Mouse (Mus musculus) forebrain, embryonic 13.5 days (tissue): ENCODE data around the gene Vps13d. TPM values are rescaled to one million over a fixed set of nuclear protein-coding genes. Genes with fewer than 3 reads are reported as not detected.

Source experiments
- ATAC-seq: fragments of 200-750 bp; cut with Nextera tagmentation; 2 replicates; pipeline ENCODE4 v1.8.0; 2017
- H3K27ac ChIP-seq: fragments of 300-500 bp; sonication (generic); 2 replicates; pipeline ENCODE4 v1.5.1; 2015; ENCODE audit warnings: inconsistent platforms, mild to moderate bottlenecking, moderate library complexity
- H3K27me3 ChIP-seq: fragments of 300-500 bp; sonication (generic); 2 replicates; pipeline ENCODE4 v1.6.1; 2015; ENCODE audit warnings: mild to moderate bottlenecking, inconsistent platforms
- H3K36me3 ChIP-seq: fragments of 300-500 bp; sonication (generic); 2 replicates; pipeline ENCODE4 v1.6.1; 2015; ENCODE audit warnings: mild to moderate bottlenecking, inconsistent platforms; ENCODE audit not compliant: poor library complexity, severe bottlenecking
- H3K4me1 ChIP-seq: fragments of 300-500 bp; sonication (generic); 2 replicates; pipeline ENCODE4 v1.6.1; 2015; ENCODE audit warnings: inconsistent platforms
- H3K4me2 ChIP-seq: fragments of 300-500 bp; sonication (generic); 2 replicates; pipeline ENCODE4 v1.6.1; 2015; ENCODE audit warnings: inconsistent platforms, mild to moderate bottlenecking, moderate library complexity
- H3K4me3 ChIP-seq: fragments of 300-500 bp; sonication (generic); 2 replicates; pipeline ENCODE4 v1.5.1; 2015; ENCODE audit warnings: mild to moderate bottlenecking, inconsistent platforms
- H3K9ac ChIP-seq: fragments of 300-500 bp; sonication (generic); 2 replicates; pipeline ENCODE4 v1.6.1; 2015; ENCODE audit warnings: mild to moderate bottlenecking, inconsistent platforms
- H3K9me3 ChIP-seq: fragments of 300-500 bp; sonication (generic); replicated peaks from 2 replicates; pipeline ENCODE4 v1.6.1; 2016; ENCODE audit warnings: inconsistent platforms
- WGBS: fragments of 180-500 bp; shearing (Covaris S2); methylation state at CpG from one replicate; pipeline ENCODE4 v1.1.7; 2015; 5-methylcytosine and 5-hydroxymethylcytosine counted together
- polyA plus RNA-seq: library from polyadenylated mRNA; unstranded; fragments of >200 nt; fragmentation: Nextera tagmentation; extraction: Ambion mirVana; gene quantifications from 2 replicates; pipeline ENCODE4 v1.2.1, GENCODE M21; 2015

Gene Vps13d
- polyA plus RNA-seq, 1 experiment from 2014 or later, result 7.7 TPM

DNA sequence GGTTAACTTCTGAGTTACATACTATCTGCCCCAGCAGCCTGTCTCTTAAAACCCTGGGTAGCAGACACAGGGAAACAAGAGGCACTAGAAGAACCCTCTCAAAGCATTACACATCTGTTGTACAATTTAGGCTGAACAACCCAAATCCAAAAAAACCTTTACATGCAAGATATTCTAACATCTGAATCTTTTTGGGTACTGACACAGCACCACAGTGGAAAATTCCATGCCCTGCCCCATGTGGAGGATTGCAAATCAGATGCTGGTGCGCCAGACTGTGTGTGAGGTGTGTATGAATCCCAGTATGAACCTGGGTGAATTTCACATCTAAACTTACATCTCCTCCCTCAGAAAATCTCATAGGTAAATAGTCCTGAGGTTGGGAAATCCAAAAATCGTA, 174.4 kb downstream of the Vps13d start:
- no peak for ATAC-seq
- Histone ChIP-seq H3K4me3 (no peak overlapping the region), H3K4me2 (no peak overlapping the region), H3K9ac (no peak overlapping the region), H3K9me3 (no peaks in the 10 kb centered on the region), H3K27ac (no peak overlapping the region), H3K27me3 (no peaks in the 10 kb centered on the region), H3K36me3 (peaks cover 21% of the 10 kb centered on the region), H3K4me1 (peaks cover 11% of the 10 kb centered on the region; the same call in 1 of the 2 replicates)
- 94% methylated on average over 2 of the region's 2 CpGs for WGBS

DNA sequence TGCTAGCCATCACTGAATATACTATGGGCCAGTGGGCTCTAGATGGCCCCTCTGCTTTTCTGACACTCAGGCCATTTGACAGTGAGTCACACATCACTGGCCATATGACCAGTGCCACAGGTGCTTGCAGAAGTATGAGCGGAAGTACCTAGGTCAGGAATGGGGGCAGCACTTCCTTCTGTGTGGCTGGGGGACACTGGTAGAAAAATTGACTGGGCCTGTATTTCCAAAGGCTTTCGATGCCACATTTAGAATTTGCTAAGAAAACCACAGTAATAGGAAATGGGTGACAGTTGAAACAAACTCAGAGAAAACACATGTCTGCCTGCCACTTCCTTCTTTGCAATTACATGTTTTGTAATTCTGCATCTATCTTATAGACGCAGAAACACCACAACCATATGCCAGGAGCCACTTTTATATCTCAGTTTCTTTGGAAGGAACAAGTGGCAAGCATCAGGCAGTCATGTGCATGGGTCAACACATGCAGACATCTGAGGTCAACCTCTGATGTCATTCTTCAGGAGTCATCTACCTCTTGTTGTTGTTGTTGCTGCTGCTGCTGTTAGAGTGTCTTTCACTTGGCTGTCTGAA, 175.6 kb downstream of the Vps13d start:
- no peak overlapping the region for H3K4me3 ChIP-seq
- 93% methylated on average over 3 of the region's 3 CpGs for WGBS
- ATAC-seq, result no peak
- H3K36me3 ChIP-seq, result peaks cover 29% of the 10 kb centered on the region
- H3K27me3 ChIP-seq, result no peaks in the 10 kb centered on the region
- no peaks in the 10 kb centered on the region for H3K4me1 ChIP-seq
- no peak overlapping the region for H3K4me2 ChIP-seq
- H3K9me3 ChIP-seq, result no peaks in the 10 kb centered on the region
- H3K27ac ChIP-seq, result no peak overlapping the region
- no peak overlapping the region for H3K9ac ChIP-seq

DNA sequence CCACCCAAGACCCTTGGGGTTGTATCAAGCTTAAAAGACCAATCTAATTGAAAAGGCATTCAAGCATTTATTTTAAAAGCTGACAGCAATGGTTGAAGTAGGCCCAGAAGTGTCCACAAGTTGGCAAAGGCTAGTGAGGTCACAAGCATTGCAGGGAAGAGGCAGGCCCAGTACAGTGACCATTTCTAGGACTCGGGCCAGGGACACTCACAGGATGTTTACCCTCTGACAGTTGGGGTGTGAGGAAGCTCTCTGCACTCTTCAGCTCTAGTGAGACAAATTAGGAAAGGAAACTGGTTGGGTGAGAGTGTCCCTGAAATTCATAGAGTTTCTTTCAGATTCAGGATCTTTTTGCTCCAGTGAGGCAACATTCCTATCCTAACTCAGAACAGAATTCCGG, 177.1 kb downstream of the Vps13d start:
- 89% methylated on average over 2 of the region's 2 CpGs for WGBS
- Histone ChIP-seq H3K36me3 (peaks cover 29% of the 10 kb centered on the region), H3K27ac (no peak overlapping the region), H3K27me3 (no peaks in the 10 kb centered on the region), H3K4me1 (no peaks in the 10 kb centered on the region), H3K4me2 (no peak overlapping the region), H3K9me3 (no peaks in the 10 kb centered on the region), H3K9ac (no peak overlapping the region), H3K4me3 (no peak overlapping the region)
- no peak for ATAC-seq

DNA sequence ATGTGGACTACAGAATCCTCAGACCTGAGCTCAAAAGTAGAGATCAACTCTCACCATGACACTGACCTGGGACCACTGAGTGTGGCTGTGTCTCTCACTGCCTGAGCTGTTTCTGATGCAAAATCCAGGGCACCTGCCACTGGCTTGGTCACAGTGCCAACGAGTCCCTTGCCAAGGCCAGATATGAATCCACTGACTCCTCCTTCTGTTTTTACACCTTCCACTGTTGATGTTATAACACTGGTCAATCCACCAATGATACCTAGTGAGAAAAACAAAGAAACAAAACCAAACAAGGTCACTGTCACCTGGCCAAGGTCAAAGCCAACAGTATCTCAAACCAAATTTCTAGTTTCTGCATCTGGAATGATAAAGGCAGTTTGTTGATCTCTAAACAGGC, 178.1 kb downstream of the Vps13d start:
- no peak overlapping the region for H3K4me3 ChIP-seq
- 92% methylated on average over 1 of the region's 1 CpGs for WGBS
- no peak overlapping the region for H3K4me2 ChIP-seq
- no peaks in the 10 kb centered on the region for H3K9me3 ChIP-seq
- no peak overlapping the region for H3K9ac ChIP-seq
- H3K4me1 ChIP-seq, result no peaks in the 10 kb centered on the region
- H3K27me3 ChIP-seq, result no peaks in the 10 kb centered on the region
- peaks cover 29% of the 10 kb centered on the region for H3K36me3 ChIP-seq
- H3K27ac ChIP-seq, result no peak overlapping the region
- no peak for ATAC-seq

DNA sequence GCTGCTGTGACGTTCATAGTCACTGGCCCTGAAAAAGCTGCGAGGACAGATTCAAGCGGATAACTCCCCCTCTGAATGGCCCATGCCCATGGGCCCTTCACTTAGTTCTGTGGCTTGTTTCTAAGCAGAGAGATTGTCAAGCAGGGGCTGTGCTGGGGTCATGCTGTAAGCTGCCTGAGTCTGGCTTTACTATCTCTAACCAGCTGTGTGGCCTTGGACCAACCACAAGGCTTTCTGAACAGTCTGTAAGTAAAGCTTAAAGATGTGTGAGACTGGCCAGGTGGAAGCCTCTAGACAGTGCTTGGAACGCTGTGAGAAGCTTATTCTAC, 180.2 kb downstream of the Vps13d start:
- Histone ChIP-seq H3K27ac (no peak overlapping the region), H3K4me1 (no peaks in the 10 kb centered on the region), H3K36me3 (peaks cover 24% of the 10 kb centered on the region), H3K4me3 (no peak overlapping the region), H3K27me3 (no peaks in the 10 kb centered on the region), H3K9me3 (no peaks in the 10 kb centered on the region), H3K9ac (no peak overlapping the region), H3K4me2 (no peak overlapping the region)
- ATAC-seq, result no peak
- 90% methylated on average over 4 of the region's 4 CpGs for WGBS

DNA sequence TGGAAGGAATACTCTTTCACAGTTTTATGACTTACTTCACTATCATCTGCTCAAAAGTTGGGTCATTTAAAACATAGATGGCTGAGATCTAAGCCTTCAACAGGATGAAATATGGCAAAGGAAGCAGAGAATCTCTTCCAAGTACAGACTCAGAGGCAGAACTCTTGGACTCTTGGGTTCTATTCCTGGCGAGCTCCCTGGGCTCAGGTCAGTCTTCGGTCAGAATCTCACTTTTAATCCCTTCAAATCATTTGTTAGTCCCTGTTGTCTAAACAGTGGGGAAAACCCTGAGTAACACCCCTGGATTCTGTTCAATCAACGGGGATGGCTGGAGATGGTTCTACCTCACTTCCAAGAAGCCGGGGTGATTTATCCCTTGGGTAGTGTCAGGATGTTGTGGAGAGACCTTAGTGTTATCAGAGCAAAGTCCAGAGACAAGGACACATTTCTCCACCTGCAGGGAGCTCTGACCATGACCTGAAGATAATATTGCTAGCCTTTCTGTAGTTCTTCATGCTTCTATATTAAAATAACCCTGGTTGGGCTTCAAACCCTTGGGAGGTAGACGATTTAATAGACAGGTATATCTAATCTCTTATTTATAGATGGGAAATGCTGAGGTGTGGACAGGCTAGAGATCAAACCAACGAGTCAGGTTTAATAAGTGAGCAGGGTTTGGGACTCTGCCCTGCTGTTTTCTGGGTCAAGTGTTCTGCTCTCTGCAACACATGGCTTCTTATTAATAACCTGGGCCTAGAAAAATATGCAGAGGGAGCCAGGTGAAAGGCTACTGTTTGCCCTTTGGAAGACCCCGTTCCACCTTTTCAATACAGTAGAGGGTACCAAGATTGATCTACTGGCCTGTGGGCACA, 180.8 kb downstream of the Vps13d start:
- H3K36me3 ChIP-seq, result peaks cover 21% of the 10 kb centered on the region

DNA sequence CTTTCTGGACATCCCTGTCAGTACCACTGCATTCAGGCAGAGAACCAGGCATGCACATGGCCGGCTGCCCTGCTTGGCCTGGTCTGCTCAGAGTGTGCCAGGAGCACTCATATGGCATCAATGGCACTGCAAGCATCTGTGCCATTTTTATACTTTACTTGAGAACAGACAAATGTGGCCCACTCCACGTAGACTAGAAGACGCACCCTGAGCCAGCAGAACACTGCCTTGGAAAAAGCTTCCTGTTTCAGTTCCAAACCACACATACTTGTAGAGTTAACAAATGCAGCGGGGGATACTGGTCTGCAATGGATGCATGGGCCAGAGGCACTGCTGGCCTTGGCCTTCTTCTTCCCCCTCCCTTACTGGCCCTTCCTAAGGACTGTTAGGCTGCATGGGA, 181.6 kb downstream of the Vps13d start:
- Histone ChIP-seq H3K4me2 (no peak overlapping the region), H3K36me3 (peaks cover 21% of the 10 kb centered on the region), H3K4me3 (no peak overlapping the region), H3K9ac (no peak overlapping the region), H3K27me3 (no peaks in the 10 kb centered on the region), H3K9me3 (no peaks in the 10 kb centered on the region), H3K4me1 (no peaks in the 10 kb centered on the region), H3K27ac (no peak overlapping the region)
- no peak for ATAC-seq
- WGBS, result 86% methylated on average over 4 of the region's 4 CpGs

More for the DNA sequence above, 180.8 kb downstream of the Vps13d start:
- Histone ChIP-seq H3K4me2 (no peak overlapping the region), H3K4me3 (no peak overlapping the region), H3K9me3 (no peaks in the 10 kb centered on the region), H3K4me1 (no peaks in the 10 kb centered on the region), H3K9ac (no peak overlapping the region), H3K27me3 (no peaks in the 10 kb centered on the region), H3K27ac (no peak overlapping the region)
- 87% methylated on average over 7 of the region's 7 CpGs for WGBS
- ATAC-seq, result no peak

DNA sequence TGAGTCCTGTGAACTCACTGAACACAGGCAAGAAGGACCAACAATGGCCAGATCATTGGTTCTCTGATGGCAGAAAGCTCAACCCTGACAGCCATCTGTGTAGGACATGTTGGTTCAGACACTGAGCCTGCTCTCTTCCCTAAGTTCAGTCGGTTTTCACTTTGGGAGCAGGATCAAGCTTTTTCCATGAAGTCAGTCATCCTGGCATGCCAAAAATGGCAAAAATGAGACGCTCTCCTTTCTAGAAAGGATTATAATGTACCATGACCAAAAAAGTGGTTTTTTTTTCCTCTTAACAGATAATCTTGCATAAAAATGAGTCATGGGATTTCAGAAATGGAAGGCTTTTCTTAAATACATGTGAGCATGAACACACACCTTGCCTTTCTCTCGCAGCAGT, 183.6 kb downstream of the Vps13d start:
- Histone ChIP-seq H3K4me2 (no peak overlapping the region), H3K9me3 (no peaks in the 10 kb centered on the region), H3K4me1 (no peaks in the 10 kb centered on the region), H3K9ac (no peak overlapping the region), H3K4me3 (no peak overlapping the region), H3K27me3 (no peaks in the 10 kb centered on the region), H3K36me3 (peaks cover 16% of the 10 kb centered on the region), H3K27ac (no peak overlapping the region)
- WGBS, result 83% methylated on average over 3 of the region's 3 CpGs
- no peak for ATAC-seq

DNA sequence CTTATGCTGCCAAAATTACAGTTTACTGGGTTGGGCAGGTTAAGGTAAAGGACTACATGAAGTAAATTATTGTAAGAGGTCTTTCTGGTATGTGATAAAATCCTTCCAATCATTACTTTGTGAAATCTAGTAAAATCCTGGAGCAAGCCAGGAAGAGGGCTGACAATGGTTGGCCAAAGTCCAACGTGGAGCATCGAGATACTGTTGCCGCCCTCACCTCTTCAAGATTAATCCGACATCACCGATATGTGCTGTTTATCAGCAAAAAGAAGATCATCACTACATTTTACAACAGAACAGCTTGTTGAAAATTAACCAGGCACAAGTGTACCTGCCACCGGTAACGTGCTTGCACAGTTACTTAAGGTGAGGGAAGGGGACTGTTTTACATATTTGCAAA, 184.9 kb downstream of the Vps13d start:
- Histone ChIP-seq H3K4me1 (no peaks in the 10 kb centered on the region), H3K9ac (no peak overlapping the region), H3K4me2 (no peak overlapping the region), H3K36me3 (0 out of 2 replicates have a peak, but pooled peaks cover 4% of the 10 kb centered on the region), H3K27me3 (no peaks in the 10 kb centered on the region), H3K4me3 (no peak overlapping the region), H3K9me3 (no peaks in the 10 kb centered on the region), H3K27ac (no peak overlapping the region)
- 90% methylated on average over 7 of the region's 7 CpGs for WGBS
- ATAC-seq, result no peak

DNA sequence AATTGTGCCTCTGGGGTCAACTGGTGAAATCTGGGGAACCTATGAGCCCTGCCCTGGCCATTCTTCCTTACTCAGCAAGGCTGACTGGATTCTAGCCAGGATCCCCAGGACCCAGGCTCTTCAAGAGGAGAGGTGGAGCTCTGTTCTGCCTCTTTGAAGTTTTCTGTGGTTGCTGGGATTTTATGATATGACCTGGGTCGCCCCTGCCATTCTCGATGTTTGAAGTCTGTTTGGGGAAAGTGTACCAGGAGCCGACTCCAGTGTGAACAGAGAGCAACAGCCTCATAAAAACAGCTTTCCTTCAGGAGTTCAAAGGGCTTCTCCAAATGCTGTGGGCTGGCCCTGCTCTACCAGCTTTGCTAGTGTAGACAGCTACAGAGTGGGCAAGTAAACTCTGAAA, 185.4 kb downstream of the Vps13d start:
- Histone ChIP-seq H3K4me1 (no peaks in the 10 kb centered on the region), H3K9me3 (no peaks in the 10 kb centered on the region), H3K4me2 (no peak overlapping the region), H3K27ac (no peak overlapping the region), H3K27me3 (no peaks in the 10 kb centered on the region), H3K9ac (no peak overlapping the region), H3K4me3 (no peak overlapping the region), H3K36me3 (no peaks in the 10 kb centered on the region)
- no peak for ATAC-seq
- WGBS, result 86% methylated on average over 3 of the region's 3 CpGs

DNA sequence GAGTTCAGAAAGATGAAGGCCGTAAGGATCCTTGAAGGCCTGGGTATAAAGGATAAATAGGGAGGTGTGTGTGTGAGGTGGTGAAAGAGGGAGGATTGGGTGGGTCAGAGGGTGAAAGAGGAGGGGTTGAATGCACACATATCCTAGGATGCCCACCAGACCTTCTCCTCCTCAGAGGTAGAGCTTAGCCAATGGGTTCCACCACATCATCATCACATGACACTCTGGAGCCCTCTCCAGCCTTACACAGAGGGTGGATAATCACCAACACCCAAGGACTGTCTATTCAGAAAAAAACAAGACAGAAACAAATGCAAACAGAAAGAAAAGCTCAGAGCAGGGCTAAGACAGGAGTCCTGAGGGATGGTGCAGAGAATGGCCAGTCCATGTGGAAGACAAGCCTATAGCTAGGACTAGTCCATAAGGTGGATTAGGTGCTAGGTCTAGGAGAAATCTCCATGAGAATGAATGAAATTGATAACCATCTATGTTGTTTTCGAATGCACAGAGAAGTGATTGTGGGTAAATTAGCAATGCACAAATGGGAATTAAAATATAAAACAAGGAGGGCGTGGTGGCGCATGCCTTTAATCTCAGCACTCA, 188.8 kb downstream of the Vps13d start:
- 96% methylated on average over 4 of the region's 4 CpGs for WGBS
- Histone ChIP-seq H3K9me3 (no peaks in the 10 kb centered on the region), H3K36me3 (no peaks in the 10 kb centered on the region), H3K27ac (no peak overlapping the region), H3K4me3 (no peak overlapping the region), H3K27me3 (no peaks in the 10 kb centered on the region), H3K9ac (no peak overlapping the region), H3K4me1 (no peaks in the 10 kb centered on the region), H3K4me2 (no peak overlapping the region)
- no peak for ATAC-seq

DNA sequence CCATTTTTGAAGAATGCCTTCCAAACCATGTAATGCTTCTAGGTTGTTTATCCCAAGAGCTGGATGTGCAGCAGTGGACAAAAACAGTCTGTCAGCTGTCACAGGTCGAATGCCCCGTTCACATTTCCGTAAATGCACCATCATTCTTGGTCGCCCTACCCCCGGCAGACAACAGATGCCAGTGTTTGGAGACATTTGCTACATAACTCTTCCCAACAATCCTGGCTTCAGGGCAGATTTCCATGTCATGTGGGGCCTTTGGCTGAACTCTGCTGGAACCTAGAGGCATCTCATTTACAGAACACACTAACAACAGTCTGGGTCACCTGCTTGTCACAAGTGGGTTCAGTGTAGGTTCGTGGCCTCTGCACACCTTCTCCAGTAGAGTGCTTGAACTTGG, 190.6 kb downstream of the Vps13d start:
- H3K36me3 ChIP-seq, result no peaks in the 10 kb centered on the region
- peaks cover 13% of the 10 kb centered on the region for H3K4me1 ChIP-seq
- WGBS, result 93% methylated on average over 6 of the region's 6 CpGs
- H3K4me3 ChIP-seq, result no peak overlapping the region
- no peak overlapping the region for H3K9ac ChIP-seq
- H3K27ac ChIP-seq, result no peak overlapping the region
- ATAC-seq, result no peak
- H3K4me2 ChIP-seq, result no peak overlapping the region
- H3K27me3 ChIP-seq, result no peaks in the 10 kb centered on the region
- H3K9me3 ChIP-seq, result no peaks in the 10 kb centered on the region
